Mouse (Mus musculus): ENCODE data around the gene Gxylt2.
A peak's percentile ranks its signal among the peaks of the same experiment; 100 is the strongest.

Gene Gxylt2

DNA sequence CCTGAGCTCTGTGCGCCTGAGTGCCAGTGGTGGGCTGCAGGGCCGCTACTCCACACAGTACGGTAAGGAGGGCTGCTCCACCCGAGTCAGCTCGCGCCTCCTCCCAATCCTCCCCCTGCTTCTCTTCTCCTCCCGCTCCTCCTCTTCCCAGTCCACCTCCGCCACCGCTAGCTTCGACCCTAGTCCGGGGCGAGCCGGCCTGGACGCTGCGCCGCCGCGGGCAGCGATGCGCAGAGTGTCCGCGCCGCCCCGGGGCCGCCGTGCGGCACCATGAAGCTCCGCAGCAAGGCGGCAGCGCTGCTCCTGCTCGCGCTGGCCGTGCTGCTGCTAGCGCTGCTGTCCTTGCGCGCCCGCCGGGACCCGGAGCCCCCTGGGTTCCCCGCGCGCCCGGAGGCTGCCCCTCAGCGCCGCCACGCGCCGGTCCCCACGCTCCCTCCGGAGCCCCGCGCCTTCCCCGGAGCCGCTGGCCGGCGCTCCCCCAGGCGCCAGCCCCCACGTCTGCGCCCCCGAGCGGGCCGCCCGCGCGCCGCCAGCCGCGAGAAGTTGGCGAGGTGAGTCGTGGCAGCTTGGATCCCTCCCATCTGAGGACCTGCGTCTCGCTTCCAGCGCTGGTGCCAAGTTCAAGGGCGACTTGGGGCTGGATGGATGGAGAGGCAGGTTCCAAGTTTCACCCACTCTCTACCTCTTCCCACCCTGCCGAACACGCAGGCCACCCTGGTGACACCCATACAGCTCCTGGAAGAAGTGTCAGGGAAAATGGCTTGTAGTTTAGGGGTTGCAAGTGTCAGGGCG, at the start of gene Gxylt2:
Gene Gxylt2 (plus strand): TSS at position 161 of the 792 bp plus-strand sequence.
- DNase-seq (ENCODE audit: low spot score) = no peak

DNA sequence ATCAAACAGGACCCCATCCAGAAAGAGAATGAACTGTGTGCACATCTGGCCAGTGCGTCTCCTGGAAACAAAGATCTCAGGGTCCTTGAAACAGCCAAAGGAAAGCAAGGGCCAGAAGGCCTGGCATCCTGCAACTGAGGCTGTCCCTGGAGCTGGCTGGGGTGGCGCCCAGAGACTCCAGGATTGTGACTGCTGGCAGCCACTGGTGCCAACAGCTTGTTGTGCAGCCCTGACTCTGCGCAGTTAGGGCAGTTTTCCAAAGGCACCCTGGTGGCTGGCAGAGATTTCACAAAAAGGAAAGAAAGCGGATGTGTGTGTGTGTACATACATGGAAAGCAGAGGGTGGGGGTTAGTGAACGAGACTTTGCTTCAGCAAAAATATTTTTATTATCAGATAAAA, 44.1 kb upstream of the Gxylt2 start:
- DNase-seq (ENCODE audit: low spot score) = no peak

- DNase-seq (ENCODE audit: low spot score) = no peak
Observed at GRCm38 (mm10) chr6:100662224-100662623, 42.3 kb upstream of the Gxylt2 start.

DNA sequence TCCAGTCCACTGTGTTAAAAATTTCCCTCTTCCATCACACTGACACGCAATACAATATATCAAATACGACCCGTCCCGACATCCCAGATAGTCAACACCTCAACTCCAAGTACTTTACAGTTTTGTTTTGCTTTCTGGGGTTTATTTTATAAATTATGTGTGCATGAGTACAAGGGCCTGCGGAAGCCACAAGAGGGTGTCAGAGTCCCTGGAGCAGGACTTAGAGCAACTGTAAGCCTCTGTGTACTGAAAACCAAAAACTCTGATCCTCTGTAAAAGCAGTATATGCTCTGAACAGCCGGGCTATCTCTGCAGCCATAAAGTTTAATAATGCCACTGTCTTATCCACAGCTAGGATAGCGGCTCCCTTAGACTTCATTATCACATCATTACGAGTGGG, 36.9 kb upstream of the Gxylt2 start:
- no peak for DNase-seq (ENCODE audit: low spot score)

- no peak for DNase-seq (ENCODE audit: low spot score)
Observed at GRCm38 (mm10) chr6:100668858-100669257, 35.7 kb upstream of the Gxylt2 start.

- DNase-seq (ENCODE audit: low spot score) = peak; percentile 49
Observed at GRCm38 (mm10) chr6:100670370-100670841, 34.1 kb upstream of the Gxylt2 start.

- peak; percentile 91 for DNase-seq (ENCODE audit: low spot score)
Observed at GRCm38 (mm10) chr6:100670880-100671344, 33.6 kb upstream of the Gxylt2 start, which contains the start of gene Shq1. Shq1 (minus strand) TSS chr6:100671157.

GRCm38 (mm10) chr6:100671401-100671800, 33.1 kb upstream of the Gxylt2 start:
- DNase-seq (ENCODE audit: low spot score) = no peak

- no peak for DNase-seq (ENCODE audit: low spot score)
Observed at GRCm38 (mm10) chr6:100674974-100675373, 29.6 kb upstream of the Gxylt2 start.

GRCm38 (mm10) chr6:100676461-100676860, 28.1 kb upstream of the Gxylt2 start:
- DNase-seq (ENCODE audit: low spot score) = no peak

- no peak for DNase-seq (ENCODE audit: low spot score)
Observed at GRCm38 (mm10) chr6:100678636-100679035, 25.9 kb upstream of the Gxylt2 start.

DNA sequence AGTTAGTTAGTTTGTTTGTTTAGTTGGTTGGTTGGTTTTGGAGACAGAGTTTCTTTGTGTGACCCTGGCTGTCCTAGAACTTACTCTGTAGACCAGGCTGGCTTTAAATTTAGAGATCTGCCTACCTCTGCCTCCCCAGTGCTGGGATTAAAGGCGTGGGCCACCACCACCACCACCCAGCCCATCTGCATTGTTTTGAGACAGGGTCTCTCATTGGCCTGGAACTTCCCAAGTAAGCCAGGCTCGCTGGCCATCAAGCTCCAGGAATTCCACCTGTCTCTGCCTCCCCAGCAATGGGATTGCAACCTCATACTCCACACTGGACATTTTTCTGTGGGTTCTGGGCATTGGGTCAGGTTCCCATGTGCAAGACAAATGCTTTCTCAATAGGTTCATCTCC, 18.2 kb upstream of the Gxylt2 start:
- no peak for DNase-seq (ENCODE audit: low spot score)

- DNase-seq (ENCODE audit: low spot score) = no peak
Observed at GRCm38 (mm10) chr6:100699986-100700385, 4.5 kb upstream of the Gxylt2 start.

- DNase-seq (ENCODE audit: low spot score) = no peak
Observed at GRCm38 (mm10) chr6:100700774-100701173, 3.8 kb upstream of the Gxylt2 start.

DNA sequence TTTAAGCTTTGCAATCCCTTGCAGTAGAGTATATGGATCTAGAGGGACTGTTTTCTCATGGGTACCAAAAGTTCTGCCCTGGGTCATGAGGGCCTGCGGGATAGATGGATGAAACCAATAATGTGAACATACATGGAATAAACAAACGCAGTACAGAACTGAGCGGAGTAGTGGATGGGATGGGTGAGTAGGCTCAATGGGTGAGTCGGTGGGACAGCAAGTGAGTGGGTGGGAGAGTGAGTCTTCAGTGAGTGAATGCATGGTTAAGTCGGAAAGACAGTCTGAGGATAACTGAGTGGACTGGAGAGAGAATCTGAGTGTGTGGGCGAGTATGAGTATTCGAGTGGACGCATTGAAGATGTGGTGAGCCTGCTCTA, 349 bp upstream of the Gxylt2 start:
- no peak for DNase-seq (ENCODE audit: low spot score)

DNA sequence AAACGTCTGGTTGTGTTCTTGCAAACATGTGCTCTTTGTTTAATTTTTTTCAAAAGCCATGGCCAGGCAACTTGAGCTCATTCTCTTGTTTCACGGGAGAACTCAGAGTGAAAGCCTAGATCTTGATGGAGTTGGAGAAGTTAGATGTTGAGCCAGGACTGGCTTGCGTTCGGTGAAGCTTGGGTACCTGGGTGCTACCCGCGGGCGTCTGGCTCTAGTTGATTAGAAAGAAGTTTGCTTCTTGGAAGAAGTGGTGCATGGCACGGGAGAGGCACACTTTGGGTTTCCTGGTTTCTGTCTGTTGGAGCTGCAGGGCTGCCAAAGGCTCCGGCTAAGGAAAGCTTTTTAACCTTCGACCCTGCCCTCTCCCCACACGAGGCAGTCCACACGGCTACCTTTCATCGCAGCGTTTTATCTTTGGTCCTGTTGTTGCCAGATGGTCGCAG, 855 bp downstream of the Gxylt2 start:
- no peak for DNase-seq (ENCODE audit: low spot score)

- no peak for DNase-seq (ENCODE audit: low spot score)
Observed at GRCm38 (mm10) chr6:100706861-100707260, 2.3 kb downstream of the Gxylt2 start.

- no peak for DNase-seq (ENCODE audit: low spot score)
Observed at GRCm38 (mm10) chr6:100707557-100707956, 3.0 kb downstream of the Gxylt2 start.

DNA sequence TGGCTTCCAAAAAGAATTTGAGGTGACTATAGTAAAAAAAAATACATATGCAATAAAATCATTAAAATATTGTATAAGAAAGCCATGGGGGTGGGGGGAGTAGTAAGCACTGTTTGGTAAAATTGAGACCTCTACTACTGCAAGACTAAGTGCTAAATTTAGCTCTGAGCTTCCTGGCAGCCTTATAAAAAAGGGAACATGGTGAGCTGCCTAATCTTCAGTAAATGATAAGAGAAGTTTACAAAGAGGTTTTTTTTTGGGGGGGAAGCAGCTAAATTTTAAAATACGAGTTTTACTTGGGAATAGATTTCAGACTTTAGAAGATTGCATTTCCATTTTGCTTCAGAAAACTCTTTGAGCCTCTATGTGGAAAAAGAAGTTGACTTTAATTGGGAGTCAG, 3.7 kb downstream of the Gxylt2 start:
- DNase-seq (ENCODE audit: low spot score) = no peak

GRCm38 (mm10) chr6:100708996-100709395, 4.5 kb downstream of the Gxylt2 start:
- DNase-seq (ENCODE audit: low spot score) = no peak

DNA sequence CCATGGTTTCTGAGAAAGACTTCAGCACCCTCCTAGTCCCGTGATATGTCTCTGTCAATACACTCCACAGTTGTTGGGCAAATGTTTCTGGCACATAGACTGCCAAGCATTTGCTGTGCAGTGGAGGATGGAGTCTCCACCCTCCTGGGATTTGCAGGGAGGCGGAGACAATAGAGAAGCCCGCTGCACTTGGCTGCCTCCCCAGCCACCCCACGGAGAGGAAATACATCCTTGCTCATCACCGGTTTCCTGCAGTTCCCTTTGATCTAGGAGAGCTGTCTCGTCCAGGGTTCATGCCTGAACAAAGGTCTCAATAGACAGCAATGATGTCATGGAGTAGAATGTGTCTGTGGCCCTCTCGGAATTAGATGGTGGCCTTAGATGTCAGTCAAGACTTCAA, 4.9 kb downstream of the Gxylt2 start:
- peak; percentile 3 for DNase-seq (ENCODE audit: low spot score)

GRCm38 (mm10) chr6:100710170-100710569, 5.6 kb downstream of the Gxylt2 start:
- DNase-seq (ENCODE audit: low spot score) = no peak

GRCm38 (mm10) chr6:100710866-100711265, 6.3 kb downstream of the Gxylt2 start:
- no peak for DNase-seq (ENCODE audit: low spot score)
